Comparison of ENCODE assay signal across 24 mouse cellular contexts in the genomic region with DNA sequence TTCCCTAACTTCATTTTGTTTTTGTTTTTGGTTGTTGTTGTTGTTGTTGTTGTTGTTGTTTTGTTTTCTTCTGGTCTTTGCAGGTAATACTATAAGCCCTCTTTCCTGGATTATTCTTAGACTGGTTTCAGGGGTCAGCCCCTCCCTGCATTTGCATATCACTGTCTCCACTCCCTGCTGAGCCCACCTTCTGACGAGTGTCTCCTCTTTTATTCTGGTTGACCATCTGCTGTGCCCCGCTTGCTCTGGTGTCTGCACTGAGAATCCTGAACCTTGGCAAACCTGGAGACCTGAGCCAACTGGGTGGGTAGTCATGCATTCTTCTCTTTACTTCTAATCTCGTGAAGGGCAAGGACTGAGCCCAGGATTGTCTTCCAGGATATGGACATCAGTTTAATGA.
"Had no signal": no experiment of that assay in that cellular context is flagged by ENCODE, and none has a peak within 500 bp of the region (broad histone marks: within the 10 kb centered on the region; RNA-seq: fewer than 3 reads in every experiment).

No protein-coding gene starts in this region.

- H3K4me1 ChIP-seq: embryonic facial prominence, embryonic 10.5 days; embryonic facial prominence, embryonic 12.5 days; embryonic facial prominence, embryonic 13.5 days; embryonic facial prominence, embryonic 15.5 days; forebrain, embryonic 12.5 days; forebrain, embryonic 15.5 days; heart, embryonic 10.5 days had no signal

- H3K9ac ChIP-seq: embryonic facial prominence, embryonic 12.5 days; embryonic facial prominence, embryonic 13.5 days; embryonic facial prominence, embryonic 15.5 days; forebrain, embryonic 12.5 days; forebrain, embryonic 13.5 days; forebrain, embryonic 15.5 days; forebrain, postnatal 0 days had no signal

- H3K27me3 ChIP-seq: embryonic facial prominence, embryonic 12.5 days; embryonic facial prominence, embryonic 13.5 days; embryonic facial prominence, embryonic 15.5 days had no signal

- H3K4me3 ChIP-seq: embryonic facial prominence, embryonic 10.5 days; embryonic facial prominence, embryonic 12.5 days; embryonic facial prominence, embryonic 13.5 days; embryonic facial prominence, embryonic 15.5 days; erythroblast, embryonic 14.5 days; forebrain, embryonic 10.5 days; forebrain, embryonic 12.5 days; forebrain, embryonic 13.5 days; forebrain, embryonic 15.5 days; gastrocnemius, adult 2 months; heart, adult 2 months; heart, embryonic 10.5 days had no signal

- H3K27ac ChIP-seq: embryonic facial prominence, embryonic 10.5 days; embryonic facial prominence, embryonic 12.5 days; embryonic facial prominence, embryonic 13.5 days; embryonic facial prominence, embryonic 15.5 days; forebrain, embryonic 10.5 days; forebrain, embryonic 12.5 days; forebrain, embryonic 13.5 days; forebrain, embryonic 15.5 days; gastrocnemius, adult 2 months; heart, adult 2 months; heart, embryonic 10.5 days had no signal

- H3K9me3 ChIP-seq: embryonic facial prominence, embryonic 12.5 days; embryonic facial prominence, embryonic 15.5 days; forebrain, embryonic 10.5 days; forebrain, embryonic 12.5 days; forebrain, embryonic 15.5 days; heart, embryonic 10.5 days had no signal

- H3K36me3 ChIP-seq: embryonic facial prominence, embryonic 10.5 days; embryonic facial prominence, embryonic 12.5 days; embryonic facial prominence, embryonic 13.5 days; embryonic facial prominence, embryonic 15.5 days; forebrain, embryonic 10.5 days; forebrain, embryonic 12.5 days; forebrain, embryonic 15.5 days; heart, embryonic 10.5 days had no signal

- DNase-seq: cerebellum, adult 8-10 months; cerebellum, adult 9-10 months; cerebellum, adult 9-11 months; cerebellum, postnatal 36 days; embryo, embryonic 11 days; forebrain, postnatal 0 days; gastrocnemius, adult 2 months; gastrocnemius, postnatal 10 days; gastrocnemius, postnatal 14 days; gastrocnemius, postnatal 25 days; gastrocnemius, postnatal 36 days; heart, adult 11 months; heart, adult 18-20 months; heart, adult 2 months had no signal
